Mouse (Mus musculus) erythroblast, adult 5-6 weeks (primary cell): ENCODE measurements around the gene Rangap1. TPM values are rescaled to one million over a fixed set of nuclear protein-coding genes. Genes with fewer than 3 reads are reported as not detected.

Experiments used
- ATAC-seq: replicated peaks from 2 replicates; pipeline ENCODE4 v1.8.0; 2016; ENCODE audit warnings: moderate number of reproducible peaks, mild to moderate bottlenecking, moderate TSS enrichment, inconsistent platforms; ENCODE audit not compliant: poor library complexity, low FRiP score, severe bottlenecking
- total RNA-seq, 2 experiments: library from RNA; stranded (forward) in 1 of 2; stranded (reverse) in 1 of 2; fragments of 150-400 nt in 1 of 2; fragments of 200-764, 138-1000 nt in 1 of 2; gene quantifications; 2 replicates each; pipeline versions ENCODE4 v1.2.3 to v1.2.4; 2015 to 2017; ENCODE audit warnings: low replicate concordance in 2 of 2

Rangap1 gene
- total RNA-seq (2015; ENCODE audit: low replicate concordance) = 8.3 and 19.4 TPM in 2 replicates
- total RNA-seq (2017; ENCODE audit: low replicate concordance) = 34.2 and 41.5 TPM in 2 replicates

- ATAC-seq = peak; percentile 50; the same call in 1 of the 2 replicates
These were observed at the start of gene Rangap1, which contains the start of gene Zc3h7b for GRCm38 (mm10) chr15:81744992-81745600. Rangap1 (minus strand) TSS chr15:81745530. Zc3h7b (plus strand) TSS chr15:81745057.

GRCm38 (mm10) chr15:81792444-81792843 lies 47.1 kb upstream of the Rangap1 start:
- no peak for ATAC-seq

- ATAC-seq = no peak
These were observed 42.2 kb upstream of the Rangap1 start for GRCm38 (mm10) chr15:81787525-81787924.

- ATAC-seq = no peak
These were observed 40.4 kb upstream of the Rangap1 start for GRCm38 (mm10) chr15:81785701-81786100.

- ATAC-seq = no peak
These were observed 39.4 kb upstream of the Rangap1 start for GRCm38 (mm10) chr15:81784762-81785161.

GRCm38 (mm10) chr15:81781816-81782215 lies 36.5 kb upstream of the Rangap1 start:
- ATAC-seq = no peak

GRCm38 (mm10) chr15:81776631-81777422 lies 31.5 kb upstream of the Rangap1 start:
- no peak for ATAC-seq

- ATAC-seq = no peak
These were observed 29.3 kb upstream of the Rangap1 start for GRCm38 (mm10) chr15:81774505-81775171.

- ATAC-seq = no peak
These were observed 27.2 kb upstream of the Rangap1 start for GRCm38 (mm10) chr15:81772431-81773120.

- no peak for ATAC-seq
These were observed 23.7 kb upstream of the Rangap1 start for GRCm38 (mm10) chr15:81769037-81769436.

- ATAC-seq = 0 out of 2 replicates have a peak, but pooled peaks have one; percentile 13
These were observed 21.1 kb upstream of the Rangap1 start for GRCm38 (mm10) chr15:81766439-81766838.

- no peak for ATAC-seq
These were observed 20.3 kb upstream of the Rangap1 start for GRCm38 (mm10) chr15:81765651-81766050.

GRCm38 (mm10) chr15:81764573-81764972 lies 19.2 kb upstream of the Rangap1 start:
- ATAC-seq = no peak

- no peak for ATAC-seq
These were observed 16.6 kb upstream of the Rangap1 start for GRCm38 (mm10) chr15:81761959-81762358.

GRCm38 (mm10) chr15:81761381-81761780 lies 16.1 kb upstream of the Rangap1 start:
- no peak for ATAC-seq

- ATAC-seq = no peak
These were observed 15.2 kb upstream of the Rangap1 start for GRCm38 (mm10) chr15:81760361-81761079.

GRCm38 (mm10) chr15:81759542-81759941 lies 14.2 kb upstream of the Rangap1 start:
- ATAC-seq = no peak

GRCm38 (mm10) chr15:81758701-81759100 lies 13.4 kb upstream of the Rangap1 start:
- ATAC-seq = no peak

- ATAC-seq = no peak
These were observed 8.3 kb upstream of the Rangap1 start for GRCm38 (mm10) chr15:81753669-81754068.
